Mouse (Mus musculus) induced T-regulatory cell, adult 2 months (primary cell): ENCODE data around the gene Efemp1.

ENCODE experiments used
- DNase-seq: peaks from one replicate; pipeline ENCODE4 v3.0.0-alpha.2; 2012; ENCODE audit warnings: low read depth

Gene Efemp1

GRCm38 (mm10) chr11:28939651-28940050 lies 86.6 kb downstream of the Efemp1 start:
- no peak for DNase-seq

- no peak for DNase-seq
These were observed 98.7 kb downstream of the Efemp1 start for GRCm38 (mm10) chr11:28951586-28952210.

GRCm38 (mm10) chr11:28954673-28955304 lies 101.8 kb downstream of the Efemp1 start:
- no peak for DNase-seq

DNA sequence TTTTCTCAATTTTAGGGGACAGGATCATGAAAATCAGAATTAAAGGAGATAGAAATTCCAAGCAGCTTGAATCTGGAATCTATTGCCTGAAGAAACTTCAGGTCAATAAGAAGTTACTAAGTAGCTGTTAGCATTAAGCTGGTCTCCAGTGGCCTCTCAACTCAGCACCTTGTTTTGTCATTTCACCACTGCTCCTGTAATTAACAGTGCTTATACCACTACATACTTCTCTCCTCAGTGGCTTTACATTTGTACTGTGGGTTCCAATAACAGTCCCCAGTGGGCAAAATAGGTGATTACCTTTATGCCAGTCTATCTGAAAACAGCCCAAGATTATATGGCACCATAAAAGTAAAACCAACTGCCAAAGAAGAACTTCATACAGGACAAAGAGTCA lies 102.3 kb downstream of the Efemp1 start:
- DNase-seq: no peak

DNA sequence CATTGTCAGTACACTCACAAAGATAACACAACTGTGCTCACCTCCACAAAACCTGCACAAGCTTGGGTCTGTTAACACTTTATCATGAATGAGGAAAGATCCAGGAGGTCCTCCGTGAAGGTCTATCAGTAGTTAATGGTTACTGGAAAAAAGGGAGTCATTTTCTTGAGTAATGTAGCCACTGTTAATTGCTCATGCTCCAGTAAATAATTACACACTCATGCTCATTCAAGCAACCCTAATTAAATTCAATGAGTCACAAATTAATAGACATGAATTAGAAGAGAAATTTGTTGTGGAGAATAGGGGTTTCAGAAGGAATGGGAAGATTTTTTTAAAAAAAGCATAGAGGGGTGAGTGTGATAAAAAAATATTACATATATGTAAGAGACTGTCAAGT lies 108.4 kb downstream of the Efemp1 start:
- DNase-seq: no peak
